Mouse (Mus musculus) intestine, postnatal 0 days (tissue): ENCODE results near the gene Ino80. TPM values are rescaled to one million over a fixed set of nuclear protein-coding genes. Genes with fewer than 3 reads are reported as not detected.

ENCODE experiments used
- ATAC-seq: fragments of 200-750 bp; cut with Nextera tagmentation; 2 replicates; pipeline ENCODE4 v1.8.0; 2017; ENCODE audit warnings: mild to moderate bottlenecking, moderate TSS enrichment, moderate library complexity
- H3K27ac ChIP-seq: fragments of 300-500 bp; sonication (generic); 2 replicates; pipeline ENCODE4 v1.5.1; 2014; ENCODE audit warnings: mild to moderate bottlenecking, low read depth, low read length, moderate library complexity
- H3K27me3 ChIP-seq: fragments of 300-500 bp; sonication (generic); replicated peaks from 2 replicates; pipeline ENCODE4 v1.6.1; 2014; ENCODE audit warnings: low read length, mixed read lengths; ENCODE audit not compliant: control insufficient read depth, insufficient read depth
- H3K36me3 ChIP-seq: fragments of 300-500 bp; sonication (generic); 2 replicates; pipeline ENCODE4 v1.6.1; 2014; ENCODE audit warnings: mild to moderate bottlenecking, moderate library complexity; ENCODE audit not compliant: control insufficient read depth, insufficient read depth
- H3K4me1 ChIP-seq: fragments of 300-500 bp; sonication (generic); replicated peaks from 2 replicates; pipeline ENCODE4 v1.6.1; 2014; ENCODE audit warnings: antibody characterized with exemption, low read length, mixed read lengths; ENCODE audit not compliant: control insufficient read depth, insufficient read depth
- H3K4me2 ChIP-seq: fragments of 300-500 bp; sonication (generic); replicated peaks from 2 replicates; pipeline ENCODE4 v1.6.1; 2014; ENCODE audit warnings: low read depth, mild to moderate bottlenecking, moderate library complexity
- H3K4me3 ChIP-seq: fragments of 300-500 bp; sonication (generic); 2 replicates; pipeline ENCODE4 v1.5.1; 2014; ENCODE audit warnings: low read depth, low read length
- H3K9ac ChIP-seq: fragments of 300-500 bp; sonication (generic); 2 replicates; pipeline ENCODE4 v1.6.1; 2014; ENCODE audit warnings: mild to moderate bottlenecking, low read depth, low read length
- H3K9me3 ChIP-seq: fragments of 300-500 bp; sonication (generic); 2 replicates; pipeline ENCODE4 v1.6.1; 2016; ENCODE audit warnings: mixed run types; ENCODE audit not compliant: control insufficient read depth
- CTCF ChIP-seq: sonication (generic); IDR thresholded peaks from 2 replicates; pipeline ENCODE4 v1.5.1; 2016; ENCODE audit warnings: low read depth, mild to moderate bottlenecking, control low read depth, antibody characterized with exemption, moderate library complexity
- WGBS: fragments of 180-500 bp; shearing (Covaris S2); extraction: QIAGEN DNeasy Blood & Tissue Kit; methylation state at CpG from one replicate; pipeline ENCODE4 v1.1.7; 2014; 5-methylcytosine and 5-hydroxymethylcytosine counted together
- polyA plus RNA-seq: library from polyadenylated mRNA; unstranded; fragments of >200 nt; fragmentation: Nextera tagmentation; extraction: Ambion mirVana; gene quantifications from 2 replicates; pipeline ENCODE4 v1.2.1, GENCODE M21; 2015

The Ino80 gene
- polyA plus RNA-seq, 1 experiment from 2014 or later = 2.4 TPM

DNA sequence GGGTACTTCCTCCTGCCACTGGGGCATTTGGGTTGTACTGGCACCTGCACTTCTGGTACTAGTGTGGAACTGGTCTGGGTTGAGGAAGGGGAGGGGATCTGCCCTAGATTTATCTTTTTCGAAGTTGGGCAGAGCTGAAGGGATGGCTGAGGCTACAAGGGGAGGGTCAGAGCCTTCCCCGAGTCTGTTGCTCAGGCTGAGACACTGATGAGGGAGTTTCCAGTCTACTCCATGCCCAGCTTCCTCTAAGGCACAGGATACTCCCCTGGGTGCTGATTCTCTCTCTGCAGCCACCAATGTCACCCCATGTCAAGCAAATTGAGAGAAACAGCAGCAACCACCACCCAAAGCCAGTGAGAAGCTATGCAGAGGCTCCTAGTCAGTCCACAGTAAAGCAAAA lies 141.5 kb downstream of the Ino80 start:
- Histone ChIP-seq H3K9me3 (no peaks in the 10 kb centered on the region), H3K9ac (no peak overlapping the region), H3K4me1 (no peaks in the 10 kb centered on the region; the same call in 1 of the 2 replicates), H3K36me3 (peaks cover 4% of the 10 kb centered on the region; the same call in 1 of the 2 replicates), H3K27ac (no peak overlapping the region), H3K4me2 (no peak overlapping the region), H3K27me3 (no peaks in the 10 kb centered on the region), H3K4me3 (no peak overlapping the region)
- 67% methylated on average over 2 of the region's 2 CpGs for WGBS
- TF ChIP-seq CTCF = no peak
- ATAC-seq = no peak

- Histone ChIP-seq H3K4me2 (0 out of 2 replicates have a peak overlapping the region, but pooled peaks have one; percentile 2), H3K4me1 (no peaks in the 10 kb centered on the region; the same call in none of the 2 replicates), H3K27ac (no peak overlapping the region), H3K36me3 (peaks cover 4% of the 10 kb centered on the region; the same call in 1 of the 2 replicates), H3K4me3 (no peak overlapping the region), H3K9ac (no peak overlapping the region), H3K27me3 (no peaks in the 10 kb centered on the region), H3K9me3 (no peaks in the 10 kb centered on the region)
- ATAC-seq = no peak
- no peak for TF ChIP-seq CTCF
- WGBS = 91% methylated on average over 1 of the region's 1 CpGs
Measured at GRCm38 (mm10) chr2:119335535-119335934, 142.0 kb downstream of the Ino80 start.

DNA sequence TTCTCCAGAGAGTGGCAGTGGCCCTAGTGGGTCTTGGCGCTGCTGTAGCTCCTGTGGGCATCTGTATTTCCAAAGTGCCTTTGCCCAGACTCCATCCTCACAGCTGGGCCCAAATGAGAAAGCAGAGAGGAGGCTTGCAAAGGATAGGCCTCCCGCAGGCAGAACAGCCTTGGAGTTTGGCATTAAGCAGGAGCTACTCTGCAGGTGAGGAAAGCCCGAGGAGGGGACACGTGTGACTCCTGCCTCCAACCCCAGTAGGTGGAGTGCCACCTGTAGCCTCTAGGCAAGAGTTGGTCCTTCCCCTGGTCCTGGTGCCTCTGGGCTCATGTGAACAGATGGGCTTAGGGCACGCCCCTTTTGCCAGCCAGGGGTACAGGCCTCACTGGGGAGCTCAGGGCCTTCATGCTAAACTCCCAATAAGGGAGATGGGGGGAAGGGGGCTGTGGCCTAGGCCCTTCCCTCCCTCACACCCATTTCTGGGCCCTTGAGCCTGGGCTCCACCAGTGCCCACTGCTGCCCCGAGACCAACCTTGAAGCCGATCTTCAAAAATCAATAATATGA lies 142.4 kb downstream of the Ino80 start:
- no peak overlapping the region for H3K4me3 ChIP-seq

GRCm38 (mm10) chr2:119334135-119334534 lies 143.4 kb downstream of the Ino80 start:
- Histone ChIP-seq H3K9ac (no peak overlapping the region), H3K4me2 (0 out of 2 replicates have a peak overlapping the region, but pooled peaks have one; percentile 9), H3K4me1 (peaks cover 3% of the 10 kb centered on the region), H3K9me3 (no peaks in the 10 kb centered on the region), H3K27ac (no peak overlapping the region), H3K27me3 (no peaks in the 10 kb centered on the region), H3K36me3 (peaks cover 4% of the 10 kb centered on the region; the same call in 1 of the 2 replicates), H3K4me3 (no peak overlapping the region)
- no peak for TF ChIP-seq CTCF
- no peak for ATAC-seq
- 50% methylated on average over 1 of the region's 1 CpGs for WGBS

More for the DNA sequence above, 142.4 kb downstream of the Ino80 start:
- no peaks in the 10 kb centered on the region for H3K27me3 ChIP-seq
- peaks cover 4% of the 10 kb centered on the region; the same call in 1 of the 2 replicates for H3K36me3 ChIP-seq
- no peak overlapping the region for H3K27ac ChIP-seq
- WGBS = 79% methylated on average over 7 of the region's 7 CpGs
- 0 out of 2 replicates have a peak overlapping the region, but pooled peaks have one; percentile 2 for H3K4me2 ChIP-seq
- no peak for TF ChIP-seq CTCF
- no peak overlapping the region for H3K9ac ChIP-seq
- H3K9me3 ChIP-seq = no peaks in the 10 kb centered on the region
- no peak for ATAC-seq
- H3K4me1 ChIP-seq = no peaks in the 10 kb centered on the region; the same call in none of the 2 replicates

- WGBS = 79% methylated on average over 24 of the region's 24 CpGs
- no peak overlapping the region for H3K4me3 ChIP-seq
- TF ChIP-seq CTCF = no peak
Measured at GRCm38 (mm10) chr2:119332177-119332661, 145.3 kb downstream of the Ino80 start.

GRCm38 (mm10) chr2:119330795-119331194 lies 146.7 kb downstream of the Ino80 start:
- peaks cover 3% of the 10 kb centered on the region for H3K4me1 ChIP-seq
- H3K9ac ChIP-seq = no peak overlapping the region
- H3K4me2 ChIP-seq = no peak overlapping the region
- WGBS = 91% methylated on average over 8 of the region's 8 CpGs
- no peak for ATAC-seq
- H3K4me3 ChIP-seq = no peak overlapping the region
- no peak for TF ChIP-seq CTCF
- 0 out of 2 replicates have a peak, but pooled peaks cover 5% of the 10 kb centered on the region for H3K27me3 ChIP-seq
- no peaks in the 10 kb centered on the region for H3K9me3 ChIP-seq
- H3K27ac ChIP-seq = no peak overlapping the region
- peaks cover 4% of the 10 kb centered on the region; the same call in 1 of the 2 replicates for H3K36me3 ChIP-seq

More at GRCm38 (mm10) chr2:119332177-119332661, 145.3 kb downstream of the Ino80 start:
- Histone ChIP-seq H3K36me3 (peaks cover 4% of the 10 kb centered on the region; the same call in 1 of the 2 replicates), H3K9ac (no peak overlapping the region), H3K4me2 (no peak overlapping the region), H3K27ac (no peak overlapping the region), H3K4me1 (peaks cover 3% of the 10 kb centered on the region; the same call in 1 of the 2 replicates), H3K9me3 (no peaks in the 10 kb centered on the region), H3K27me3 (no peaks in the 10 kb centered on the region)
- no peak for ATAC-seq
